Mouse (Mus musculus) liver, embryonic 14.5 days (tissue): ENCODE results near the gene Ephb6.

ENCODE experiments used
- CTCF ChIP-seq: IDR thresholded peaks from 2 replicates; pipeline ENCODE4 v1.5.1; 2016; ENCODE audit warnings: antibody characterized with exemption, low read depth, control low read depth
- EP300 ChIP-seq: IDR thresholded peaks from 2 replicates; pipeline ENCODE4 v1.6.1; 2016; ENCODE audit warnings: antibody characterized with exemption, low read depth

- TF ChIP-seq CTCF (no peak), EP300 (no peak)
Measured at GRCm38 (mm10) chr6:41569078-41569477, 36.2 kb upstream of the Ephb6 start.
